Mouse (Mus musculus): ENCODE data around the gene Dph1.

GRCm38 (mm10) chr11:75169405-75170080 is 21.5 kb downstream of the Dph1 start, which contains the start of gene Hic1:
- TF ChIP-seq CTCF (IDR thresholded peaks at IDR 0.05; ENCODE audit: low read depth), result no peak
- no peak for TF ChIP-seq EP300 (IDR thresholded peaks at IDR 0.05; ENCODE audit: low read depth)

Measured in heart, postnatal 0 days (tissue).